Mouse (Mus musculus): ENCODE results near the gene Nucb1. TPM values are rescaled to one million over a fixed set of nuclear protein-coding genes. Genes with fewer than 3 reads are reported as not detected.
"Not testable (repeated sequence)": the region's sequence is repeated elsewhere in the genome, so short reads cannot be mapped to it uniquely, and the experiment has no call there.

Gene Nucb1
- polyA plus RNA-seq, 1 experiment, result 171 TPM

GRCm38 (mm10) chr7:45462325-45462724, 47.9 kb downstream of the Nucb1 start:
- Histone ChIP-seq H3K4me1 (ENCODE audit: control insufficient read depth, insufficient read depth, insufficient read length) (peaks cover 10% of the 10 kb centered on the region), H3K36me3 (ENCODE audit: control insufficient read depth, insufficient read depth, low read length) (peaks cover 31% of the 10 kb centered on the region), H3K4me3 (ENCODE audit: extremely low read depth, insufficient read depth, insufficient read length) (no peak overlapping the region), H3K27me3 (ENCODE audit: control insufficient read depth, insufficient read depth, low read length) (no peaks in the 10 kb centered on the region), H3K27ac (ENCODE audit: insufficient read depth, low read length) (no peak overlapping the region)
- no peak for TF ChIP-seq CTCF (IDR thresholded peaks at IDR 0.05; ENCODE audit: extremely low read depth, insufficient read depth, insufficient read length, insufficient replicate concordance)
- no peak for TF ChIP-seq POLR2A (IDR thresholded peaks at IDR 0.05; ENCODE audit: low read depth, low read length)
- 91% methylated on average over 4 of the region's 4 CpGs for WGBS
- no peak for DNase-seq (ENCODE audit: low read depth in 1 of 2, low spot score in 2 of 2)

GRCm38 (mm10) chr7:45461781-45462180, 48.4 kb downstream of the Nucb1 start:
- Histone ChIP-seq H3K27me3 (ENCODE audit: control insufficient read depth, insufficient read depth, low read length) (no peaks in the 10 kb centered on the region), H3K27ac (ENCODE audit: insufficient read depth, low read length) (no peak overlapping the region), H3K4me3 (ENCODE audit: extremely low read depth, insufficient read depth, insufficient read length) (no peak overlapping the region), H3K4me1 (ENCODE audit: control insufficient read depth, insufficient read depth, insufficient read length) (peaks cover 13% of the 10 kb centered on the region), H3K36me3 (ENCODE audit: control insufficient read depth, insufficient read depth, low read length) (peaks cover 33% of the 10 kb centered on the region)
- no peak for DNase-seq (ENCODE audit: low read depth in 1 of 2, low spot score in 2 of 2)
- TF ChIP-seq POLR2A (IDR thresholded peaks at IDR 0.05; ENCODE audit: low read depth, low read length), result no peak
- TF ChIP-seq CTCF (IDR thresholded peaks at IDR 0.05; ENCODE audit: extremely low read depth, insufficient read depth, insufficient read length, insufficient replicate concordance), result no peak
- WGBS, result 94% methylated on average over 4 of the region's 4 CpGs

- DNase-seq (ENCODE audit: low read depth in 1 of 2, low spot score in 2 of 2), result no peak
- Histone ChIP-seq H3K4me1 (ENCODE audit: control insufficient read depth, insufficient read depth, insufficient read length) (peaks cover 13% of the 10 kb centered on the region; the same call in 1 of the 2 replicates), H3K4me3 (ENCODE audit: extremely low read depth, insufficient read depth, insufficient read length) (no peak overlapping the region), H3K36me3 (ENCODE audit: control insufficient read depth, insufficient read depth, low read length) (peaks cover 34% of the 10 kb centered on the region), H3K27me3 (ENCODE audit: control insufficient read depth, insufficient read depth, low read length) (no peaks in the 10 kb centered on the region), H3K27ac (ENCODE audit: insufficient read depth, low read length) (peak overlapping the region; percentile 79)
- 96% methylated on average over 4 of the region's 5 CpGs for WGBS
- TF ChIP-seq CTCF (IDR thresholded peaks at IDR 0.05; ENCODE audit: extremely low read depth, insufficient read depth, insufficient read length, insufficient replicate concordance) (no peak), POLR2A (IDR thresholded peaks at IDR 0.05; ENCODE audit: low read depth, low read length) (no peak)
These were observed 48.9 kb downstream of the Nucb1 start for GRCm38 (mm10) chr7:45461326-45461725.

GRCm38 (mm10) chr7:45460860-45461314, 49.3 kb downstream of the Nucb1 start:
- Histone ChIP-seq H3K27me3 (ENCODE audit: control insufficient read depth, insufficient read depth, low read length) (no peaks in the 10 kb centered on the region), H3K4me1 (ENCODE audit: control insufficient read depth, insufficient read depth, insufficient read length) (peaks cover 9% of the 10 kb centered on the region; the same call in 1 of the 2 replicates), H3K27ac (ENCODE audit: insufficient read depth, low read length) (peak overlapping the region; percentile 79), H3K36me3 (ENCODE audit: control insufficient read depth, insufficient read depth, low read length) (peaks cover 34% of the 10 kb centered on the region), H3K4me3 (ENCODE audit: extremely low read depth, insufficient read depth, insufficient read length) (no peak overlapping the region)
- peak in 1 of 2 experiments; percentile 33 for DNase-seq (ENCODE audit: low read depth in 1 of 2, low spot score in 2 of 2)
- 46% methylated on average over 13 of the region's 13 CpGs for WGBS
- TF ChIP-seq POLR2A (IDR thresholded peaks at IDR 0.05; ENCODE audit: low read depth, low read length), result no peak
- TF ChIP-seq CTCF (IDR thresholded peaks at IDR 0.05; ENCODE audit: extremely low read depth, insufficient read depth, insufficient read length, insufficient replicate concordance), result no peak

- DNase-seq (ENCODE audit: low read depth in 1 of 2, low spot score in 2 of 2), result no peak
- TF ChIP-seq CTCF (IDR thresholded peaks at IDR 0.05; ENCODE audit: extremely low read depth, insufficient read depth, insufficient read length, insufficient replicate concordance) (no peak), POLR2A (IDR thresholded peaks at IDR 0.05; ENCODE audit: low read depth, low read length) (no peak)
- Histone ChIP-seq H3K36me3 (ENCODE audit: control insufficient read depth, insufficient read depth, low read length) (peaks cover 34% of the 10 kb centered on the region), H3K27me3 (ENCODE audit: control insufficient read depth, insufficient read depth, low read length) (no peaks in the 10 kb centered on the region), H3K4me1 (ENCODE audit: control insufficient read depth, insufficient read depth, insufficient read length) (peaks cover 6% of the 10 kb centered on the region; the same call in 1 of the 2 replicates), H3K27ac (ENCODE audit: insufficient read depth, low read length) (peak overlapping the region; percentile 79), H3K4me3 (ENCODE audit: extremely low read depth, insufficient read depth, insufficient read length) (no peak overlapping the region)
- WGBS, result 60% methylated on average over 7 of the region's 7 CpGs
These were observed 49.8 kb downstream of the Nucb1 start for GRCm38 (mm10) chr7:45460377-45460776.

- Histone ChIP-seq H3K4me3 (ENCODE audit: extremely low read depth, insufficient read depth, insufficient read length) (peak within 1 kb of the TSS; percentile 84), H3K36me3 (ENCODE audit: control insufficient read depth, insufficient read depth, low read length) (peaks cover 29% of the 10 kb centered on the region), H3K27ac (ENCODE audit: insufficient read depth, low read length) (peak within 1 kb of the TSS; percentile 87)
- H3K4me1 ChIP-seq (ENCODE audit: control insufficient read depth, insufficient read depth, insufficient read length); H3K27me3 ChIP-seq (ENCODE audit: control insufficient read depth, insufficient read depth, low read length): not testable (repeated sequence)
- under 1% methylated on average over 37 of the region's 37 CpGs for WGBS
- TF ChIP-seq POLR2A (IDR thresholded peaks at IDR 0.05; ENCODE audit: low read depth, low read length), result peak; percentile 87
- peak; percentile 94 to 96 for DNase-seq (ENCODE audit: low read depth in 1 of 2, low spot score in 2 of 2)
These were observed 50.6 kb downstream of the Nucb1 start, which contains the start of gene Ftl1 for GRCm38 (mm10) chr7:45459564-45460140. Gene Ftl1, minus strand, starts transcription at chr7:45459884.

All from spleen, adult 2 months (tissue).